Mouse (Mus musculus) heart, postnatal 14 days (tissue): ENCODE measurements at regions not wholly inside any gene's neighbourhood (a gene's known extent, or its start where the extent isn't known, plus 50 kb on each side); places are given as distances from the start of the nearest gene placed in this dataset.

Source experiments
- DNase-seq, 2 experiments: peaks; one replicate each; pipeline ENCODE4 v3.0.0; 2021 to 2022
- intact Hi-C: fragments of 180-260 bp; cut with DNase I; formaldehyde crosslinking; loops from one replicate; pipeline ENCODE4 v1.15.1; 2025

GRCm38 (mm10) chrX:21644851-21645250 is 69.8 kb upstream of the Slc6a14 start:
- DNase-seq: no peak

GRCm38 (mm10) chrX:21651508-21652297 is 63.0 kb upstream of the Slc6a14 start:
- intact Hi-C loops: no loop called here
- peak; percentile 3 to 4 for DNase-seq

More at GRCm38 (mm10) chrX:21644851-21645250, 69.8 kb upstream of the Slc6a14 start:
- intact Hi-C loops: no loop called here
